9 mouse cellular contexts compared by ENCODE assay signal in the genomic region with DNA sequence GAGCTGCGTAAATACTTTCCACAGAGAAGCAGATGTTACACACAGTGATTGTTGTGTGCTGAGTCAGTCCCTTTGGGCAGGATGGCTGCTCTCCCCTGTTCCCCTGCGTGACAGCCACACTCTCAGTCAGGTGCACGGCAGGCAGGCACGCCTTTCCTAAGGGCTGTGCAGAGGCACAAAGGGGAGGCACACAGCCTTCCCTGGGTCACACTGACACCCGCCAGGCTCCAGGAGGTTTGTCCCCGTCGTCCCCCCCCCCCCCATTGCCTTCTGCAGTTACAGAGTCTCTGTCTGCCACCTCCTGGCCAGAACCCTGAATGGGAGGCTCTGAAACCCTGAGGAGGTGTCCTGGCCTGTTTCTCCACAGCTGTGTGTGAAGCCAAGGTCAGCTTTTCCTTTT.
DNase-seq lines count a peak whose midpoint lies in the region; ATAC-seq and TF ChIP-seq lines count a peak whose summit lies in the region.
"Had no signal": no experiment of that assay in that cellular context is flagged by ENCODE, and none has a peak within 500 bp of the region (broad histone marks: within the 10 kb centered on the region; RNA-seq: fewer than 3 reads in every experiment).

No protein-coding gene starts in this region.

- no peaks in the 10 kb centered on the region for H3K4me1 ChIP-seq in kidney, embryonic 16.5 days (ENCODE audit: insufficient read depth, low read length)
- H3K4me1 ChIP-seq in forebrain, postnatal 0 days (ENCODE audit: insufficient read depth): no peaks in the 10 kb centered on the region
- H3K4me1 ChIP-seq in midbrain, embryonic 13.5 days (replicated peaks): peaks cover 3% of the 10 kb centered on the region; the same call in 1 of the 2 replicates

- no peaks in the 10 kb centered on the region for H3K27me3 ChIP-seq in kidney, embryonic 16.5 days (ENCODE audit: insufficient read depth, low read length)
- H3K27me3 ChIP-seq in C2C12 (ENCODE audit: control insufficient read depth, insufficient read depth, insufficient read length): peaks cover 6% of the 10 kb centered on the region
- no peaks in the 10 kb centered on the region; the same call in 1 of the 2 replicates for H3K27me3 ChIP-seq in forebrain, postnatal 0 days (ENCODE audit: insufficient read depth, low read length)
- peaks cover 8% of the 10 kb centered on the region; the same call in 1 of the 2 replicates for H3K27me3 ChIP-seq in midbrain, embryonic 13.5 days

- peak; percentile 12 for TF ChIP-seq CTCF in C2C12 (IDR thresholded peaks at IDR 0.05; ENCODE audit: control insufficient read depth, insufficient read depth, insufficient read length)
- peak; percentile 49 for TF ChIP-seq CTCF in forebrain, postnatal 0 days (IDR thresholded peaks at IDR 0.05; ENCODE audit: low read depth)

- H3K9ac ChIP-seq in kidney, embryonic 16.5 days (replicated peaks; ENCODE audit: low read length): no peak overlapping the region
- no peak overlapping the region for H3K9ac ChIP-seq in forebrain, postnatal 0 days
- H3K9ac ChIP-seq in midbrain, embryonic 13.5 days (replicated peaks): no peak overlapping the region

- H3K4me2 ChIP-seq in kidney, embryonic 16.5 days (replicated peaks; ENCODE audit: low read depth, low read length): no peak overlapping the region
- no peak overlapping the region for H3K4me2 ChIP-seq in forebrain, postnatal 0 days (ENCODE audit: low read depth)
- H3K4me2 ChIP-seq in midbrain, embryonic 13.5 days (replicated peaks): no peak overlapping the region

- H3K79me2 ChIP-seq in C2C12 (ENCODE audit: control insufficient read depth, insufficient read depth): no peaks in the 10 kb centered on the region

- no peak for ATAC-seq in CD4-positive, CD25-positive, alpha-beta regulatory T cell, adult 4 months
- ATAC-seq in kidney, embryonic 16.5 days (ENCODE audit: low FRiP score, low TSS enrichment): peak; percentile 44; the same call in 1 of the 2 replicates
- ATAC-seq in forebrain, postnatal 0 days: peak; percentile 45
- ATAC-seq in midbrain, embryonic 13.5 days: peak; percentile 60; the same call in 1 of the 2 replicates

- H3K4me3 ChIP-seq in kidney, embryonic 16.5 days (ENCODE audit: low read length): no peak overlapping the region
- no peak overlapping the region for H3K4me3 ChIP-seq in C2C12 (ENCODE audit: insufficient read depth, poor library complexity, severe bottlenecking)
- no peak overlapping the region for H3K4me3 ChIP-seq in forebrain, postnatal 0 days (ENCODE audit: low read depth, low read length)
- H3K4me3 ChIP-seq in midbrain, embryonic 13.5 days (replicated peaks): no peak overlapping the region

- WGBS in kidney, embryonic 16.5 days: 29% methylated on average over 7 of the region's 7 CpGs
- WGBS in forebrain, postnatal 0 days: 25% methylated on average over 7 of the region's 7 CpGs
- WGBS in midbrain, embryonic 13.5 days: 24% methylated on average over 7 of the region's 7 CpGs

- no peaks in the 10 kb centered on the region for H3K9me3 ChIP-seq in kidney, embryonic 16.5 days (ENCODE audit: low read length)
- no peaks in the 10 kb centered on the region for H3K9me3 ChIP-seq in forebrain, postnatal 0 days (ENCODE audit: low read length)
- H3K9me3 ChIP-seq in midbrain, embryonic 13.5 days: no peaks in the 10 kb centered on the region

- DNase-seq in CD4-positive, CD25-positive, alpha-beta regulatory T cell, adult 2 months (ENCODE audit: low read depth, low spot score): peak; percentile 20
- no peak for DNase-seq in kidney, adult 11 months
- DNase-seq in forebrain, postnatal 0 days: no peak
- DNase-seq in right cerebral cortex, postnatal 36 days (ENCODE audit: low spot score in 2 of 2): no peak

- no peaks in the 10 kb centered on the region for H3K79me3 ChIP-seq in C2C12 (ENCODE audit: low read depth)

- no peak overlapping the region for H3K27ac ChIP-seq in kidney, embryonic 16.5 days (ENCODE audit: low read length)
- H3K27ac ChIP-seq in forebrain, postnatal 0 days (ENCODE audit: low read depth, low read length): no peak overlapping the region
- H3K27ac ChIP-seq in midbrain, embryonic 13.5 days: no peak overlapping the region
- H3K27ac ChIP-seq: macrophage had no signal

- no peaks in the 10 kb centered on the region for H3K36me3 ChIP-seq in kidney, embryonic 16.5 days (ENCODE audit: insufficient read depth, low read length)
- H3K36me3 ChIP-seq in C2C12 (ENCODE audit: control insufficient read depth, insufficient read depth): no peaks in the 10 kb centered on the region
- no peaks in the 10 kb centered on the region for H3K36me3 ChIP-seq in forebrain, postnatal 0 days (ENCODE audit: insufficient read depth)
- no peaks in the 10 kb centered on the region for H3K36me3 ChIP-seq in midbrain, embryonic 13.5 days

- H3ac ChIP-seq in C2C12 (ENCODE audit: control insufficient read depth, insufficient read length, low read depth): no peak overlapping the region

TF ChIP-seq in C2C12, 6 proteins besides CTCF, POLR2A, EP300 and RAD21:
- TF ChIP-seq MYOD1 (IDR thresholded peaks at IDR 0.05; ENCODE audit: control insufficient read depth, insufficient read length, low read depth): no peak
- no peak for TF ChIP-seq MAX (IDR thresholded peaks at IDR 0.05)
- no peak for TF ChIP-seq USF1 (IDR thresholded peaks at IDR 0.05; ENCODE audit: low read depth)
- TF ChIP-seq FOSL1 (IDR thresholded peaks at IDR 0.05; ENCODE audit: insufficient read depth, low read length, poor library complexity, severe bottlenecking): no peak
- TF ChIP-seq CEBPB (IDR thresholded peaks at IDR 0.05; ENCODE audit: low read depth): no peak
- no peak for TF ChIP-seq MYOG (IDR thresholded peaks at IDR 0.05; ENCODE audit: control insufficient read depth, extremely low read depth, insufficient read length)
